Mouse (Mus musculus) megakaryocyte, embryonic 14.5 days (primary cell): Measurements from ENCODE around the gene Mmrn2.
"Not testable (repeated sequence)": the region's sequence is repeated elsewhere in the genome, so short reads cannot be mapped to it uniquely, and the experiment has no call there.

Experiments used
- FLI1 ChIP-seq: IDR thresholded peaks from 2 replicates; pipeline ENCODE4 v1.6.1; 2012; ENCODE audit warnings: low read length, inconsistent platforms, mixed read lengths
- GATA1 ChIP-seq: IDR thresholded peaks from 3 replicates; pipeline ENCODE4 v1.6.1; 2012; ENCODE audit warnings: mixed read lengths, low read length, inconsistent platforms, borderline replicate concordance

DNA sequence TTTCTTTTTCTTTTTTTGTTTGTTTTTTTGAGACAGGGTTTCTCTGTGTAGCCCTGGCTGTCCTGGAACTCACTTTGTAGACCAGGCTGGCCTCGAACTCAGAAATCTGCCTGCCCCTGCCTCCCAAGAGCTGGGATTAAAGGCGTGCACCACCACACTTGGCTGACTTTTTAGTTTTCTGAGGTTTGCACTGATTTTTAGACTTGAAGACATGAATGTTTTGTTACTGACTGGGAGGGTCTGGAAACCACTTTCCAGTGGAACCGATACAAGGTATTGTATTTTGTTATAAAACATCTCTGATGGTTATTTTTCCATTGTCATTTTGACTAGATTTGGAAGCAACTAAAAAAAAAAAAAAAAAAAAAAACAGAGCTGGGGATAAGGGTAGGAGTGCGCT lies 41.7 kb downstream of the Mmrn2 start:
- TF ChIP-seq GATA1, FLI1: not testable (repeated sequence)
